Mouse (Mus musculus) limb, embryonic 12.5 days (tissue): ENCODE measurements around the gene Wdr89. TPM values are rescaled to one million over a fixed set of nuclear protein-coding genes. Genes with fewer than 3 reads are reported as not detected.

Experiments used
- ATAC-seq: fragments of 200-750 bp; cut with Nextera tagmentation; 2 replicates; pipeline ENCODE4 v1.8.0; 2017; ENCODE audit warnings: low read depth, moderate TSS enrichment; ENCODE audit not compliant: insufficient number of reproducible peaks, insufficient read depth, low FRiP score, low TSS enrichment
- H3K27ac ChIP-seq: fragments of 300-500 bp; sonication (generic); 2 replicates; pipeline ENCODE4 v1.5.1; 2016; ENCODE audit warnings: mild to moderate bottlenecking, moderate library complexity
- H3K27me3 ChIP-seq: fragments of 300-500 bp; sonication (generic); 2 replicates; pipeline ENCODE4 v1.6.1; 2016; ENCODE audit warnings: mild to moderate bottlenecking, moderate library complexity
- H3K36me3 ChIP-seq: fragments of 300-500 bp; sonication (generic); 2 replicates; pipeline ENCODE4 v1.6.1; 2016; ENCODE audit warnings: mild to moderate bottlenecking, moderate library complexity
- H3K4me1 ChIP-seq: fragments of 300-500 bp; sonication (generic); replicated peaks from 2 replicates; pipeline ENCODE4 v1.6.1; 2016
- H3K4me2 ChIP-seq: fragments of 300-500 bp; sonication (generic); 2 replicates; pipeline ENCODE4 v1.6.1; 2016; ENCODE audit warnings: mild to moderate bottlenecking, moderate library complexity
- H3K4me3 ChIP-seq: fragments of 300-500 bp; sonication (generic); replicated peaks from 2 replicates; pipeline ENCODE4 v1.5.1; 2016; ENCODE audit warnings: mild to moderate bottlenecking
- H3K9ac ChIP-seq: fragments of 300-500 bp; sonication (generic); replicated peaks from 2 replicates; pipeline ENCODE4 v1.6.1; 2016; ENCODE audit warnings: mild to moderate bottlenecking, moderate library complexity
- H3K9me3 ChIP-seq: fragments of 300-500 bp; sonication (generic); 2 replicates; pipeline ENCODE4 v1.6.1; 2016; ENCODE audit warnings: mild to moderate bottlenecking, moderate library complexity
- WGBS: fragments of 180-500 bp; shearing (Covaris S2); methylation state at CpG from one replicate; pipeline ENCODE4 v1.1.7; 2016; 5-methylcytosine and 5-hydroxymethylcytosine counted together
- polyA plus RNA-seq: library from polyadenylated mRNA; unstranded; fragments of >200 nt; fragmentation: Nextera tagmentation; extraction: Ambion mirVana; gene quantifications from 2 replicates; pipeline ENCODE4 v1.2.1, GENCODE M21; 2016

Wdr89 gene
- polyA plus RNA-seq, 1 experiment from 2014 or later = 14.0 TPM

DNA sequence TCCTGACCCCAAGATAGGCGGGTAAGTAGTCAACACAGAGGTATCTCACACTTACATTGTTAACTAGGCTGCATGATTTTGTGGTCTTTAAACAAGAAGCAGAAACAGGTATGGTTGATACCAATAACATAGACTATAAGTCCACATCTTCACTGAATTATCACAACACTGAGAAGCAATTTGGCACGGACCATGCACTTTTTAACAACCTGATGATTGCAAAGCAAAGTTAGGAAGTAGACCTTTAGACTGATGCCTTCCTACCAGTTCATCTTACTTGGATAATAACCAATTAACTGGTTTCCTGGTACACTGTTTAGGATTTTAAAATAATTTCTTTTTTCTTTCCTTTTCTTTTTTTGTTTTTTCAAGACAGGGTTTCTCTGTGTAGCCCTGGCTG lies 1.1 kb downstream of the Wdr89 start:
- Histone ChIP-seq H3K4me1 (peaks cover 13% of the 10 kb centered on the region), H3K4me3 (no peak overlapping the region), H3K4me2 (peak overlapping the region; percentile 81; the same call in 1 of the 2 replicates), H3K9me3 (no peaks in the 10 kb centered on the region), H3K36me3 (no peaks in the 10 kb centered on the region), H3K9ac (no peak overlapping the region), H3K27ac (no peak overlapping the region), H3K27me3 (no peaks in the 10 kb centered on the region)
- ATAC-seq = no peak
- WGBS = 86% methylated on average over 2 of the region's 2 CpGs

- Histone ChIP-seq H3K9me3 (no peaks in the 10 kb centered on the region), H3K4me3 (no peak overlapping the region), H3K27me3 (no peaks in the 10 kb centered on the region), H3K4me1 (peaks cover 15% of the 10 kb centered on the region), H3K9ac (no peak overlapping the region), H3K27ac (no peak overlapping the region), H3K36me3 (no peaks in the 10 kb centered on the region), H3K4me2 (no peak overlapping the region)
- no peak for ATAC-seq
Measured at GRCm38 (mm10) chr12:75666939-75667338, 2.4 kb downstream of the Wdr89 start.

DNA sequence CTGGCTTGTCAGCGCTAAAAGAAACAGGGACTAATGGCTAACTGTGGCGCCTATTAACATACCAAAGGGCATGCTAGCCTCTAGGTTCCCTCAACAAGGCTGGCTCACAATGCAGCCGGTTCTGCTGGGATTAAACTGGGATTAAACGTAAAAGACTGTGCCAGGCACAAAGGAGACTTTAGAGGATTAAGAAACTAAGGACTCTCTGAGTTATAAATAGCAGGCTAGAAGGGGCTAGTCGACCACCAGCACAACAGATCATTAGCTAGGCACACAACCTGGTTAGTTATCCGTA lies 4.9 kb downstream of the Wdr89 start:
- H3K27ac ChIP-seq = peak overlapping the region; percentile 56; the same call in 1 of the 2 replicates
- H3K4me2 ChIP-seq = no peak overlapping the region
- H3K4me3 ChIP-seq = no peak overlapping the region
- whole genome bisulfite sequencing = 19% methylated on average over 6 of the region's 6 CpGs
- no peaks in the 10 kb centered on the region for H3K9me3 ChIP-seq
- no peaks in the 10 kb centered on the region for H3K36me3 ChIP-seq
- H3K4me1 ChIP-seq = peaks cover 8% of the 10 kb centered on the region
- H3K27me3 ChIP-seq = no peaks in the 10 kb centered on the region
- H3K9ac ChIP-seq = no peak overlapping the region
- no peak for ATAC-seq

GRCm38 (mm10) chr12:75663646-75664515 lies 5.5 kb downstream of the Wdr89 start:
- H3K36me3 ChIP-seq = no peaks in the 10 kb centered on the region
- no peaks in the 10 kb centered on the region for H3K27me3 ChIP-seq
- 33% methylated on average over 12 of the region's 13 CpGs for WGBS
- H3K4me3 ChIP-seq = no peak overlapping the region
- H3K4me1 ChIP-seq = peaks cover 7% of the 10 kb centered on the region
- H3K9ac ChIP-seq = no peak overlapping the region
- peak overlapping the region; percentile 76 for H3K27ac ChIP-seq
- peak; percentile 91 for ATAC-seq
- H3K4me2 ChIP-seq = no peak overlapping the region
- H3K9me3 ChIP-seq = no peaks in the 10 kb centered on the region

DNA sequence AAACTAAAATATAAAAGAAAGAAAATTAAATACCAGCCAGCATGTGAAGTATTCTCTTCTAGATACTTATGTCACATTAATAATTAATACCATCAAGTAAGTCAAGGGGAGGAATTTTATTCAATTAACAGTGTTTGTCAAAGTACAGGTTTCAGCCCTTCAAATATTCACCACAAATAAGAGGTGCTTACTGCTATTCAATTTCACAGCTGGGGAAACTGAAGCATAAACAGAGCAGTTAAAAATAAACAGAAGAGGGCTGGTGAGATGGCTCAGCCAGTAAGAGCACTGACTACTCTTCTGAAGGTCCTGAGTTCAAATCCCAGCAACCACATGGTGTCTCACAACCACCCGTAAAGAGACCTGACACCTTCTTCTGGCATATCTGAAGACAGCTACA lies 7.0 kb downstream of the Wdr89 start:
- H3K9ac ChIP-seq = no peak overlapping the region
- H3K4me3 ChIP-seq = no peak overlapping the region
- H3K4me1 ChIP-seq = peaks cover 3% of the 10 kb centered on the region
- H3K36me3 ChIP-seq = no peaks in the 10 kb centered on the region
- no peak overlapping the region for H3K4me2 ChIP-seq
- no peak overlapping the region for H3K27ac ChIP-seq
- no peaks in the 10 kb centered on the region for H3K27me3 ChIP-seq
- no peak for ATAC-seq
- no peaks in the 10 kb centered on the region for H3K9me3 ChIP-seq
- WGBS = 96% methylated on average over 1 of the region's 1 CpGs

- no peak overlapping the region for H3K9ac ChIP-seq
- no peak overlapping the region for H3K27ac ChIP-seq
- ATAC-seq = no peak
- no peaks in the 10 kb centered on the region for H3K36me3 ChIP-seq
- H3K9me3 ChIP-seq = no peaks in the 10 kb centered on the region
- no peaks in the 10 kb centered on the region for H3K27me3 ChIP-seq
- WGBS = 75% methylated on average over 6 of the region's 6 CpGs
- no peak overlapping the region for H3K4me2 ChIP-seq
- H3K4me1 ChIP-seq = peaks cover 3% of the 10 kb centered on the region
- no peak overlapping the region for H3K4me3 ChIP-seq
Measured at GRCm38 (mm10) chr12:75658403-75658802, 10.9 kb downstream of the Wdr89 start.

GRCm38 (mm10) chr12:75656580-75656979 lies 12.8 kb downstream of the Wdr89 start:
- Histone ChIP-seq H3K27me3 (no peaks in the 10 kb centered on the region), H3K9me3 (no peaks in the 10 kb centered on the region), H3K4me2 (no peak overlapping the region), H3K9ac (no peak overlapping the region), H3K36me3 (no peaks in the 10 kb centered on the region), H3K4me3 (no peak overlapping the region), H3K4me1 (no peaks in the 10 kb centered on the region), H3K27ac (no peak overlapping the region)
- no peak for ATAC-seq
- WGBS = 48% methylated on average over 3 of the region's 3 CpGs

GRCm38 (mm10) chr12:75654247-75654801 lies 15.0 kb downstream of the Wdr89 start:
- Histone ChIP-seq H3K4me3 (no peak overlapping the region), H3K9me3 (no peaks in the 10 kb centered on the region), H3K27me3 (no peaks in the 10 kb centered on the region), H3K4me1 (0 out of 2 replicates have a peak, but pooled peaks cover under 1% of the 10 kb centered on the region), H3K27ac (no peak overlapping the region), H3K9ac (no peak overlapping the region), H3K4me2 (no peak overlapping the region), H3K36me3 (no peaks in the 10 kb centered on the region)
- no peak for ATAC-seq
- 84% methylated on average over 3 of the region's 3 CpGs for WGBS

DNA sequence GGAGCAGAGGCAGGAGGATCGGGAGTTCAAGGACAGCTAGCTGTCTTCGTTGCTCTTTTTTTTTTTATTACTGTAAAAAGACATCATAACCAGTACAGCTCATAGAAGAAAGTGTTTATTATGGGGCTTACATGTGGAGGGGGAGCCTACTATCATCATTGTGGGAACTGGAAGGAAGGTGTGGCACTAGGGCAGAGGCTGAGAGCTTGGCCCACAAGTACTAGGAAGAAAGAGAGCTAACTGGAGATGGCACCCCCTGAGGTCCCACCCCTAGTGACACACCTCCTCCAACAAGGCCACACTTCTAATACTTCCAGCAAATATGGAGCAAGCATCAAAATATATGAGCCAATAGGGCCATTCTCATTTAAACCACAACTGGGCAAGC lies 19.6 kb downstream of the Wdr89 start:
- H3K27me3 ChIP-seq = no peaks in the 10 kb centered on the region
- 94% methylated on average over 2 of the region's 2 CpGs for WGBS
- H3K27ac ChIP-seq = no peak overlapping the region
- H3K36me3 ChIP-seq = no peaks in the 10 kb centered on the region
- no peak overlapping the region for H3K4me2 ChIP-seq
- H3K4me1 ChIP-seq = peaks cover 9% of the 10 kb centered on the region; the same call in 1 of the 2 replicates
- H3K9ac ChIP-seq = no peak overlapping the region
- ATAC-seq = no peak
- H3K9me3 ChIP-seq = no peaks in the 10 kb centered on the region
- no peak overlapping the region for H3K4me3 ChIP-seq

- H3K4me1 ChIP-seq = peaks cover 9% of the 10 kb centered on the region; the same call in 1 of the 2 replicates
- no peaks in the 10 kb centered on the region for H3K27me3 ChIP-seq
- H3K36me3 ChIP-seq = no peaks in the 10 kb centered on the region
- H3K4me2 ChIP-seq = no peak overlapping the region
- ATAC-seq = no peak
- 83% methylated on average over 12 of the region's 12 CpGs for WGBS
- H3K4me3 ChIP-seq = no peak overlapping the region
- H3K9me3 ChIP-seq = no peaks in the 10 kb centered on the region
- no peak overlapping the region for H3K9ac ChIP-seq
- no peak overlapping the region for H3K27ac ChIP-seq
Measured at GRCm38 (mm10) chr12:75649058-75649705, 20.2 kb downstream of the Wdr89 start.

- ATAC-seq = no peak
- H3K27ac ChIP-seq = peak overlapping the region; percentile 31; the same call in 1 of the 2 replicates
- no peaks in the 10 kb centered on the region for H3K27me3 ChIP-seq
Measured at GRCm38 (mm10) chr12:75648281-75648680, 21.1 kb downstream of the Wdr89 start.

More at GRCm38 (mm10) chr12:75648281-75648680, 21.1 kb downstream of the Wdr89 start:
- Histone ChIP-seq H3K4me3 (no peak overlapping the region), H3K36me3 (no peaks in the 10 kb centered on the region), H3K9me3 (no peaks in the 10 kb centered on the region), H3K9ac (no peak overlapping the region), H3K4me1 (peaks cover 9% of the 10 kb centered on the region), H3K4me2 (no peak overlapping the region)
- 52% methylated on average over 12 of the region's 12 CpGs for WGBS
